Mouse (Mus musculus) liver, embryonic 12.5 days (tissue): ENCODE results near the gene Dnttip2. TPM values are rescaled to one million over a fixed set of nuclear protein-coding genes. Genes with fewer than 3 reads are reported as not detected.
A peak's percentile ranks its signal among the peaks of the same experiment; 100 is the strongest.
"Not testable (repeated sequence)": the region's sequence is repeated elsewhere in the genome, so short reads cannot be mapped to it uniquely, and the experiment has no call there.

ENCODE experiments used
- ATAC-seq: fragments of 200-750 bp; cut with Nextera tagmentation; 2 replicates; pipeline ENCODE4 v1.8.0; 2017; ENCODE audit warnings: moderate number of reproducible peaks, mild to moderate bottlenecking, moderate library complexity
- H3K27ac ChIP-seq: fragments of 300-500 bp; sonication (generic); 2 replicates; pipeline ENCODE4 v1.5.1; 2016; ENCODE audit warnings: mild to moderate bottlenecking
- H3K27me3 ChIP-seq: fragments of 300-500 bp; sonication (generic); replicated peaks from 2 replicates; pipeline ENCODE4 v1.6.1; 2016; ENCODE audit warnings: mild to moderate bottlenecking, moderate library complexity
- H3K36me3 ChIP-seq: fragments of 300-500 bp; sonication (generic); 2 replicates; pipeline ENCODE4 v1.6.1; 2016; ENCODE audit warnings: mild to moderate bottlenecking, moderate library complexity
- H3K4me1 ChIP-seq: fragments of 300-500 bp; sonication (generic); 2 replicates; pipeline ENCODE4 v1.6.1; 2016
- H3K4me2 ChIP-seq: fragments of 300-500 bp; sonication (generic); 2 replicates; pipeline ENCODE4 v1.6.1; 2016; ENCODE audit warnings: mild to moderate bottlenecking, moderate library complexity
- H3K4me3 ChIP-seq: fragments of 300-500 bp; sonication (generic); 2 replicates; pipeline ENCODE4 v1.5.1; 2016; ENCODE audit warnings: mild to moderate bottlenecking, moderate library complexity
- H3K9ac ChIP-seq: fragments of 300-500 bp; sonication (generic); 2 replicates; pipeline ENCODE4 v1.6.1; 2016; ENCODE audit warnings: mild to moderate bottlenecking, moderate library complexity
- H3K9me3 ChIP-seq: fragments of 300-500 bp; sonication (generic); replicated peaks from 2 replicates; pipeline ENCODE4 v1.6.1; 2016; ENCODE audit warnings: mild to moderate bottlenecking, moderate library complexity
- WGBS: fragments of 180-500 bp; shearing (Covaris S2); methylation state at CpG from one replicate; pipeline ENCODE4 v1.1.7; 2016; ENCODE audit not compliant: insufficient replicate concordance; 5-methylcytosine and 5-hydroxymethylcytosine counted together
- polyA plus RNA-seq: library from polyadenylated mRNA; unstranded; fragments of >200 nt; fragmentation: Nextera tagmentation; extraction: Ambion mirVana; gene quantifications from 2 replicates; pipeline ENCODE4 v1.2.1, GENCODE M21; 2016

The Dnttip2 gene
- polyA plus RNA-seq, 1 experiment from 2014 or later = 68.6 TPM

GRCm38 (mm10) chr3:122252466-122253253 is 21.5 kb upstream of the Dnttip2 start:
- H3K27ac ChIP-seq = no peak overlapping the region
- ATAC-seq = no peak
- H3K36me3 ChIP-seq = peaks cover 76% of the 10 kb centered on the region
- H3K4me2 ChIP-seq = no peak overlapping the region
- no peaks in the 10 kb centered on the region for H3K27me3 ChIP-seq
- H3K9ac ChIP-seq = no peak overlapping the region
- no peaks in the 10 kb centered on the region for H3K9me3 ChIP-seq
- 62% methylated on average over 3 of the region's 3 CpGs for WGBS
- peaks cover 55% of the 10 kb centered on the region for H3K4me1 ChIP-seq
- H3K4me3 ChIP-seq = no peak overlapping the region

- peaks cover 84% of the 10 kb centered on the region for H3K36me3 ChIP-seq
- H3K4me3 ChIP-seq, H3K9ac ChIP-seq, H3K27me3 ChIP-seq, H3K4me2 ChIP-seq, H3K27ac ChIP-seq, ATAC-seq, H3K9me3 ChIP-seq: not testable (repeated sequence)
- peaks cover 43% of the 10 kb centered on the region for H3K4me1 ChIP-seq
- WGBS = 86% methylated on average over 7 of the region's 7 CpGs
These were observed 20.1 kb upstream of the Dnttip2 start for GRCm38 (mm10) chr3:122254050-122254449.

- peaks cover 45% of the 10 kb centered on the region for H3K36me3 ChIP-seq
- peaks cover 31% of the 10 kb centered on the region for H3K4me1 ChIP-seq
- no peak overlapping the region for H3K4me2 ChIP-seq
- H3K9me3 ChIP-seq = no peaks in the 10 kb centered on the region
- no peak for ATAC-seq
- H3K4me3 ChIP-seq = no peak overlapping the region
- H3K27me3 ChIP-seq = no peaks in the 10 kb centered on the region
- 62% methylated on average over 5 of the region's 5 CpGs for WGBS
- no peak overlapping the region for H3K27ac ChIP-seq
- H3K9ac ChIP-seq = no peak overlapping the region
These were observed 4.2 kb upstream of the Dnttip2 start for GRCm38 (mm10) chr3:122269986-122270385.

GRCm38 (mm10) chr3:122272565-122272964 is 1.6 kb upstream of the Dnttip2 start:
- not testable (repeated sequence) for H3K4me2 ChIP-seq, H3K27ac ChIP-seq, H3K4me3 ChIP-seq, H3K27me3 ChIP-seq, H3K9me3 ChIP-seq, H3K9ac ChIP-seq, ATAC-seq
- Histone ChIP-seq H3K4me1 (peaks cover 57% of the 10 kb centered on the region), H3K36me3 (peaks cover 48% of the 10 kb centered on the region)
- WGBS = 63% methylated on average over 1 of the region's 1 CpGs

GRCm38 (mm10) chr3:122273407-122274240 is 564 bp upstream of the Dnttip2 start:
- Histone ChIP-seq H3K9me3 (no peaks in the 10 kb centered on the region), H3K9ac (peak overlapping the region; percentile 93), H3K27ac (peak overlapping the region; percentile 71), H3K27me3 (no peaks in the 10 kb centered on the region), H3K36me3 (peaks cover 48% of the 10 kb centered on the region), H3K4me3 (peak overlapping the region; percentile 98), H3K4me2 (peak overlapping the region; percentile 74), H3K4me1 (peaks cover 68% of the 10 kb centered on the region)
- 9% methylated on average over 19 of the region's 20 CpGs for WGBS
- no peak for ATAC-seq

- Histone ChIP-seq H3K4me2 (peak overlapping the region; percentile 74), H3K27ac (0 out of 2 replicates have a peak overlapping the region, but pooled peaks have one; percentile 71), H3K27me3 (no peaks in the 10 kb centered on the region), H3K4me1 (peaks cover 65% of the 10 kb centered on the region), H3K4me3 (peak overlapping the region; percentile 98), H3K9me3 (no peaks in the 10 kb centered on the region), H3K36me3 (peaks cover 57% of the 10 kb centered on the region), H3K9ac (peak overlapping the region; percentile 93)
- ATAC-seq = no peak
- WGBS = 72% methylated on average over 10 of the region's 10 CpGs
These were observed 923 bp downstream of the Dnttip2 start for GRCm38 (mm10) chr3:122275111-122275510.

- Histone ChIP-seq H3K9me3 (no peaks in the 10 kb centered on the region), H3K9ac (no peak overlapping the region), H3K36me3 (peaks cover 37% of the 10 kb centered on the region), H3K27me3 (peaks cover 6% of the 10 kb centered on the region; the same call in 1 of the 2 replicates), H3K4me1 (peaks cover 2% of the 10 kb centered on the region), H3K27ac (no peak overlapping the region), H3K4me3 (no peak overlapping the region), H3K4me2 (no peak overlapping the region)
- WGBS = 45% methylated on average over 5 of the region's 5 CpGs
- ATAC-seq = no peak
These were observed 13.0 kb downstream of the Dnttip2 start for GRCm38 (mm10) chr3:122287195-122287594.

- peaks cover 7% of the 10 kb centered on the region for H3K4me1 ChIP-seq
- H3K9me3 ChIP-seq = no peaks in the 10 kb centered on the region
- peaks cover 22% of the 10 kb centered on the region for H3K36me3 ChIP-seq
- H3K27ac ChIP-seq = no peak overlapping the region
- no peak overlapping the region for H3K4me3 ChIP-seq
- no peak overlapping the region for H3K9ac ChIP-seq
- H3K27me3 ChIP-seq = peaks cover 6% of the 10 kb centered on the region; the same call in 1 of the 2 replicates
- ATAC-seq = no peak
- WGBS = 75% methylated on average over 5 of the region's 5 CpGs
- H3K4me2 ChIP-seq = no peak overlapping the region
These were observed 14.5 kb downstream of the Dnttip2 start for GRCm38 (mm10) chr3:122288613-122289195.

- H3K4me1 ChIP-seq = peaks cover 11% of the 10 kb centered on the region
- ATAC-seq, H3K4me3 ChIP-seq, H3K27ac ChIP-seq, H3K9me3 ChIP-seq, H3K4me2 ChIP-seq, H3K9ac ChIP-seq, H3K27me3 ChIP-seq: not testable (repeated sequence)
- whole genome bisulfite sequencing = 69% methylated on average over 4 of the region's 4 CpGs
- H3K36me3 ChIP-seq = peaks cover 15% of the 10 kb centered on the region
These were observed 15.2 kb downstream of the Dnttip2 start for GRCm38 (mm10) chr3:122289344-122289743.

GRCm38 (mm10) chr3:122290696-122291095 is 16.5 kb downstream of the Dnttip2 start:
- peaks cover 9% of the 10 kb centered on the region; the same call in 1 of the 2 replicates for H3K27me3 ChIP-seq
- no peak for ATAC-seq
- 23% methylated on average over 7 of the region's 7 CpGs for WGBS
- peaks cover 18% of the 10 kb centered on the region for H3K4me1 ChIP-seq
- no peak overlapping the region for H3K4me3 ChIP-seq
- H3K9ac ChIP-seq = no peak overlapping the region
- H3K4me2 ChIP-seq = no peak overlapping the region
- H3K36me3 ChIP-seq = peaks cover 3% of the 10 kb centered on the region
- no peaks in the 10 kb centered on the region for H3K9me3 ChIP-seq
- no peak overlapping the region for H3K27ac ChIP-seq

GRCm38 (mm10) chr3:122291828-122292227 is 17.6 kb downstream of the Dnttip2 start:
- peaks cover 19% of the 10 kb centered on the region for H3K4me1 ChIP-seq
- peaks cover 9% of the 10 kb centered on the region; the same call in 1 of the 2 replicates for H3K27me3 ChIP-seq
- no peaks in the 10 kb centered on the region for H3K36me3 ChIP-seq
- ATAC-seq = no peak
- no peak overlapping the region for H3K4me3 ChIP-seq
- H3K9me3 ChIP-seq = no peaks in the 10 kb centered on the region
- WGBS = 56% methylated on average over 12 of the region's 12 CpGs
- peak overlapping the region; percentile 98 for H3K4me2 ChIP-seq
- H3K9ac ChIP-seq = no peak overlapping the region
- no peak overlapping the region for H3K27ac ChIP-seq
